Comparison of ENCODE assay signal across 9 mouse cellular contexts in the genomic region with DNA sequence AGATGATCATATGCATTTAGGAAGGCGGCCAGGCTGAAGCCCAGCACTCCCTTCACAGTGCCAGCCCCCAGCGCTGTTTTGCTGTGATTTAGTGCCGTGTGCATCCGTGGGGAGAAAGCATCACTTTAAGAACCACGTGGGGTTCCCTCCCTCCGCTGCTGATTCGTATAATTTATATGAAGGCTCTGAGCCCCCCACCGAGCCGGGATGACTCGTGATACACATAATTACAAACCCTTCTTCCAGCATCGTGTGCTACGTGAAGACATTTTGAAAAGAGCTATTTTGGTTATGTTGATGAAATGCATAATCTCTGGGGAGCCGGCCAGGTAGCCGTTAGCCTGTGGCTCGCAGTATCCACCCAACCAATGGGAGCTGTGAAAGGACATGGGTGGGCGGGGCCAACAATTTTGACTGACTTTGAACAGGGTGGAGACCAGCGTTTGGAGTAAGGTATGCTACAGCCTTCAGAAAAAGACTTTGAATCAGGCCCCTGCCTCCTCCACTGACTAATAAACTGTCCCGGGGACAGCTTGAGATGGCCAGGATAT.
DNase-seq lines count a peak whose midpoint lies in the region; ATAC-seq and TF ChIP-seq lines count a peak whose summit lies in the region.
"Had no signal": no experiment of that assay in that cellular context is flagged by ENCODE, and none has a peak within 500 bp of the region (broad histone marks: within the 10 kb centered on the region; RNA-seq: fewer than 3 reads in every experiment).

No protein-coding gene starts in this region.

- H3K36me3 ChIP-seq in neural tube, embryonic 11.5 days (ENCODE audit: control insufficient read depth, insufficient read depth, low read length): no peaks in the 10 kb centered on the region

- TF ChIP-seq CTCF in left cerebral cortex, adult 2 months (IDR thresholded peaks at IDR 0.05): no peak

- H3K4me1 ChIP-seq in neural tube, embryonic 11.5 days (ENCODE audit: control insufficient read depth, insufficient read depth, low read length): peaks cover 8% of the 10 kb centered on the region

- ATAC-seq in neural tube, embryonic 11.5 days (ENCODE audit: insufficient read depth, low FRiP score, low TSS enrichment): peak; percentile 43

- intact Hi-C loops in left cerebral cortex, adult 2 months (cut with DNase I): no loop called here

- no peak for DNase-seq in neural tube, embryonic 11.5 days (ENCODE audit: low spot score)
- no peak for DNase-seq in neural tube, embryonic 10.5 days (ENCODE audit: extremely low spot score, low spot score)
- DNase-seq in frontal cortex, postnatal 14 days (ENCODE audit: low spot score in 2 of 2): peak; percentile 68 to 70
- DNase-seq in left cerebral cortex, adult 2 months (ENCODE audit: extremely low spot score in 1 of 2, low spot score in 2 of 2): peak; percentile 65 to 69
- peak; percentile 68 for DNase-seq in right cerebral cortex, postnatal 4 days
- DNase-seq in adrenal gland, postnatal 14 days: no peak
- DNase-seq in c-Kit-positive CD71-positive TER-119-positive erythroid progenitor cells, embryonic 14.5 days (ENCODE audit: low spot score): no peak
- no peak for DNase-seq in adrenal gland, postnatal 36 days

- H3K4me3 ChIP-seq in neural tube, embryonic 11.5 days (ENCODE audit: low read depth, low read length): no peak overlapping the region
- H3K4me3 ChIP-seq in left cerebral cortex, adult 2 months: peak overlapping the region; percentile 31

- no peak overlapping the region for H3K9ac ChIP-seq in neural tube, embryonic 11.5 days (ENCODE audit: low read length)
- H3K9ac ChIP-seq: liver, embryonic 14.5 days had no signal

- H3K27me3 ChIP-seq in neural tube, embryonic 11.5 days (ENCODE audit: control insufficient read depth, insufficient read depth, low read length): no peaks in the 10 kb centered on the region

- WGBS in neural tube, embryonic 11.5 days: 32% methylated on average over 18 of the region's 18 CpGs

- H3K27ac ChIP-seq in neural tube, embryonic 11.5 days (ENCODE audit: low read depth, low read length): no peak overlapping the region
- H3K27ac ChIP-seq in left cerebral cortex, adult 2 months: peak overlapping the region; percentile 6; the same call in 1 of the 2 replicates
- H3K27ac ChIP-seq: liver, embryonic 14.5 days had no signal

- H3K4me2 ChIP-seq in neural tube, embryonic 11.5 days (ENCODE audit: low read depth): no peak overlapping the region

- H3K9me3 ChIP-seq in neural tube, embryonic 11.5 days (ENCODE audit: control insufficient read depth, low read length): no peaks in the 10 kb centered on the region

Comparison
In these comparisons a context has a peak if more than half of its experiments do, and no peak if none do; other contexts are left out.
1. DNase-seq: peak in frontal cortex, postnatal 14 days (2 of 2), left cerebral cortex, adult 2 months (2 of 2) and right cerebral cortex, postnatal 4 days (single experiment); none in neural tube, embryonic 11.5 days (single experiment), neural tube, embryonic 10.5 days (single experiment), adrenal gland, postnatal 14 days (single experiment), c-Kit-positive CD71-positive TER-119-positive erythroid progenitor cells, embryonic 14.5 days (single experiment) and adrenal gland, postnatal 36 days (0 of 2).